Mouse (Mus musculus) midbrain, embryonic 12.5 days (tissue): Measurements from ENCODE around the gene Pcdh19. TPM values are rescaled to one million over a fixed set of nuclear protein-coding genes. Genes with fewer than 3 reads are reported as not detected.

ENCODE experiments used
- ATAC-seq: fragments of 200-750 bp; cut with Nextera tagmentation; 2 replicates; pipeline ENCODE4 v1.8.0; 2017; ENCODE audit warnings: low read depth, moderate TSS enrichment, moderate library complexity; ENCODE audit not compliant: low FRiP score
- H3K27ac ChIP-seq: fragments of 300-500 bp; sonication (generic); replicated peaks from 2 replicates; pipeline ENCODE4 v1.5.1; 2016; ENCODE audit warnings: mild to moderate bottlenecking
- H3K27me3 ChIP-seq: fragments of 300-500 bp; sonication (generic); 2 replicates; pipeline ENCODE4 v1.6.1; 2016; ENCODE audit warnings: mild to moderate bottlenecking
- H3K36me3 ChIP-seq: fragments of 300-500 bp; sonication (generic); 2 replicates; pipeline ENCODE4 v1.6.1; 2016
- H3K4me1 ChIP-seq: fragments of 300-500 bp; sonication (generic); 2 replicates; pipeline ENCODE4 v1.6.1; 2016
- H3K4me2 ChIP-seq: fragments of 300-500 bp; sonication (generic); replicated peaks from 2 replicates; pipeline ENCODE4 v1.6.1; 2016; ENCODE audit warnings: mild to moderate bottlenecking, moderate library complexity
- H3K4me3 ChIP-seq: fragments of 300-500 bp; sonication (generic); 2 replicates; pipeline ENCODE4 v1.5.1; 2016; ENCODE audit warnings: mild to moderate bottlenecking
- H3K9ac ChIP-seq: fragments of 300-500 bp; sonication (generic); replicated peaks from 2 replicates; pipeline ENCODE4 v1.6.1; 2016; ENCODE audit warnings: mild to moderate bottlenecking, moderate library complexity
- H3K9me3 ChIP-seq: fragments of 300-500 bp; sonication (generic); 2 replicates; pipeline ENCODE4 v1.6.1; 2016; ENCODE audit warnings: mild to moderate bottlenecking
- WGBS: fragments of 180-500 bp; shearing (Covaris S2); methylation state at CpG from one replicate; pipeline ENCODE4 v1.1.7; 2016; 5-methylcytosine and 5-hydroxymethylcytosine counted together
- polyA plus RNA-seq: library from polyadenylated mRNA; unstranded; fragments of >200 nt; fragmentation: Nextera tagmentation; extraction: Ambion mirVana; gene quantifications from 2 replicates; pipeline ENCODE4 v1.2.1, GENCODE M21; 2016

Pcdh19 gene
- polyA plus RNA-seq, 1 experiment from 2014 or later = 10.2 TPM

- Histone ChIP-seq H3K27me3 (peaks cover 3% of the 10 kb centered on the region; the same call in 1 of the 2 replicates), H3K4me3 (no peak overlapping the region), H3K9ac (no peak overlapping the region), H3K36me3 (no peaks in the 10 kb centered on the region), H3K4me1 (0 out of 2 replicates have a peak, but pooled peaks cover 3% of the 10 kb centered on the region), H3K9me3 (no peaks in the 10 kb centered on the region), H3K4me2 (no peak overlapping the region), H3K27ac (no peak overlapping the region)
- ATAC-seq = peak; percentile 68
- WGBS = 32% methylated on average over 4 of the region's 4 CpGs
Observed at GRCm38 (mm10) chrX:133575601-133576382, 113.0 kb downstream of the Pcdh19 start.

GRCm38 (mm10) chrX:133565355-133565754 is 123.4 kb downstream of the Pcdh19 start:
- no peaks in the 10 kb centered on the region for H3K36me3 ChIP-seq
- H3K4me2 ChIP-seq = no peak overlapping the region
- 90% methylated on average over 2 of the region's 2 CpGs for WGBS
- no peaks in the 10 kb centered on the region for H3K9me3 ChIP-seq
- H3K27ac ChIP-seq = no peak overlapping the region
- H3K4me3 ChIP-seq = no peak overlapping the region
- no peak for ATAC-seq
- no peaks in the 10 kb centered on the region for H3K27me3 ChIP-seq
- no peak overlapping the region for H3K9ac ChIP-seq
- no peaks in the 10 kb centered on the region for H3K4me1 ChIP-seq

Other genes starting within 250 kb of the Pcdh19 start
- 17.7 and 23.0 TPM in 2 replicates for gene Tnmd, start 162.0 kb upstream of the Pcdh19 start, polyA plus RNA-seq
- 203 and 209 TPM in 2 replicates for gene Tspan6, start 209.4 kb upstream of the Pcdh19 start, polyA plus RNA-seq
- 1.5 and 2.1 TPM in 2 replicates for gene Srpx2, start 219.4 kb upstream of the Pcdh19 start, polyA plus RNA-seq